Mouse (Mus musculus): Measurements from ENCODE around the gene Ank2.

The Ank2 gene

GRCm38 (mm10) chr3:127246989-127247708 is 252.0 kb downstream of the Ank2 start:
- in situ Hi-C loops (cut with MboI, MseI): no loop called here

GRCm38 (mm10) chr3:127243928-127244642 is 255.1 kb downstream of the Ank2 start:
- in situ Hi-C loops (cut with MboI, MseI): no loop called here

DNA sequence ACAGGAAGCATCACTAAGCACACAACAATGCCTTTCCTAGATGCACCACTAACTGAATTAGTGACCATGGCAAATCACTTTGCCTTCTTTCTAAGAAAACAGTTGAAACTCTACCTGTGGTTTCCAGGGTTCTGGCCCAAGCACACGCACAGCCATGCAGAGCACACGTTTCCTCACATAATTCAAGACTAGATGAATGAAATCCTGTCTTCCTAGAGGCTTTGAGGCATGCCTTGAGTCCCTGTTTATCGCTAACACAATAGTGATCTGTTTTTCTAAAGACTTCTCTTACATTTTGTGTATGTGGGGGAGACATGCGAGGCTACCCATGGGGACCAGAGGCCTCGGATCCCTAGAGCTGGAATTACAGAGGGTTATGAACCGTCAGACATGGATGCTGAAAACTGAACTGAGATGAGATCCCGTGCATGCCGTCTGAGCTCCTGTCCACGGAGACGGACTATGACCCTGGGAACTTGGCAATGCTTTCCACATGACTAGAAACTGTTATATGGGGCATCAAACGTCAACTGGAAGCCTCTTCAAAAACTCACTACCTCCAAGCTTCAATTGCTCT is 256.8 kb downstream of the Ank2 start:
- in situ Hi-C loops (cut with MboI, MseI): no loop called here

- in situ Hi-C loops (cut with MboI, MseI): no loop called here
Observed at GRCm38 (mm10) chr3:127235271-127235670, 263.9 kb downstream of the Ank2 start.

GRCm38 (mm10) chr3:127225799-127226730 is 273.1 kb downstream of the Ank2 start:
- in situ Hi-C loops (cut with MboI, MseI): no loop called here

- in situ Hi-C loops (cut with MboI, MseI): no loop called here
Observed at GRCm38 (mm10) chr3:127225167-127225798, 273.9 kb downstream of the Ank2 start.

DNA sequence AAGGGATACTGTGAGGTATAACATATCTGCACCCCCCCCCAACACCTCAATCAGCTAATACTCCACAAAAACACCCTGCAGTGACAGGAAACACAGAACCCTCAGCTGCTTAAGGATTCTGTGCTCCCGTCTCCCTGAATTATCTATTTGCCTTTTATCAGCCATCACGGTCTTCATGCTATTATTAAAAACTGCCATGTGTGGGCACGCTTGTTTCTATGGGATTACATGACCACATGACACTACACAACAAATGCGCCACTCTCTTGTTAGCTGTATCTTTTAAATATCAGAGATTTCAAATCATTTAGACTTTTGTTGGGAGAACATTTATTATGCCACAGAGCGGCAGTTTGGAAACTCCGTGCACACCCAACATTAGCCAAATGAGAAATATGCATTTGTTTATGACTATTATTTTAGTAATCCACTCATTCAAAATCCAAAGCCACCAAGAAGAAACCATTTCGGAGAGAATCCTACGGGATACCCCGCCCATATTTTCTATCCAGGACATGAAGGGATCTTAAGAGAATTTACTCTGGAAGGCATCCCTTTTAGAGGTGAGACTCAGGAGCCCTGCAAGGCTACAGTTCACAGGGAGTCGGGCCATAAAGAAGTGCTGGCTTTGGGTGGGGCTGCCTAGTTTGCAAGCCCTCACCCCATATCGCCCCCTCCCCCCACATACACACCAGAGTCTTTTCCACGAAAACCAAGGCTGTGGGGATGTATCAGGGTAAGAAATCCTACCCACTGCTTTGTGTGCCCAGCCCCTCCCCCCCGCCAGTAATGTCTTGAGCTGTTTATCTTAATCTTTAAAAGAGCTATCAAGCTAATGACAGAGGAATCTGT is 274.6 kb downstream of the Ank2 start:
- in situ Hi-C loops (cut with MboI, MseI): no loop called here

GRCm38 (mm10) chr3:127222086-127222485 is 277.1 kb downstream of the Ank2 start:
- in situ Hi-C loops (cut with MboI, MseI): no loop called here

GRCm38 (mm10) chr3:127220859-127221258 is 278.3 kb downstream of the Ank2 start:
- in situ Hi-C loops (cut with MboI, MseI): no loop called here

- in situ Hi-C loops (cut with MboI, MseI): no loop called here
Observed at GRCm38 (mm10) chr3:127213534-127213933, 285.6 kb downstream of the Ank2 start.

DNA sequence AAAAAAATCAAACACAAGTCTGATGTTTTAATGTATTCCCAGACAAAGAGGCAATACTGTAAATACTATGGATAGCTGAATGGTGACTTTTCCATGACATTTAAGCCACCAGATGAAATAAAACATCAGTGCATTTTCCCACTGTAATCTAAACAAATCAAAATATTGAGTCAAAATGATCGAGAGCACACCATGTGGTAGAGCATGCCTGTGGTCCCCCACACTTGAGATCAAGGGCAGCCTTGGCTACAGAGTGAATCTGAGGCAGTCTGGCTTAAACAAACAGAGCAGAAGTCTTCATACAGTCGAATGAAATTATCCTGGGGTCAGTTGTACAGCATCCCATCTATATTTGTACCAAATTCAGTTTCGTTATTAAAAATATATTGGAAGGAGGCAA is 288.0 kb downstream of the Ank2 start:
- in situ Hi-C loops (cut with MboI, MseI): no loop called here

- in situ Hi-C loops (cut with MboI, MseI): no loop called here
Observed at GRCm38 (mm10) chr3:127210552-127210951, 288.6 kb downstream of the Ank2 start.

- in situ Hi-C loops (cut with MboI, MseI): no loop called here
Observed at GRCm38 (mm10) chr3:127208871-127209270, 290.3 kb downstream of the Ank2 start.

- in situ Hi-C loops (cut with MboI, MseI): no loop called here
Observed at GRCm38 (mm10) chr3:127205883-127206434, 293.2 kb downstream of the Ank2 start.

GRCm38 (mm10) chr3:127202484-127203115 is 296.6 kb downstream of the Ank2 start:
- in situ Hi-C loops (cut with MboI, MseI): no loop called here

GRCm38 (mm10) chr3:127200789-127201188 is 298.4 kb downstream of the Ank2 start:
- in situ Hi-C loops (cut with MboI, MseI): no loop called here

GRCm38 (mm10) chr3:127199112-127199665 is 300.0 kb downstream of the Ank2 start:
- in situ Hi-C loops (cut with MboI, MseI): no loop called here

DNA sequence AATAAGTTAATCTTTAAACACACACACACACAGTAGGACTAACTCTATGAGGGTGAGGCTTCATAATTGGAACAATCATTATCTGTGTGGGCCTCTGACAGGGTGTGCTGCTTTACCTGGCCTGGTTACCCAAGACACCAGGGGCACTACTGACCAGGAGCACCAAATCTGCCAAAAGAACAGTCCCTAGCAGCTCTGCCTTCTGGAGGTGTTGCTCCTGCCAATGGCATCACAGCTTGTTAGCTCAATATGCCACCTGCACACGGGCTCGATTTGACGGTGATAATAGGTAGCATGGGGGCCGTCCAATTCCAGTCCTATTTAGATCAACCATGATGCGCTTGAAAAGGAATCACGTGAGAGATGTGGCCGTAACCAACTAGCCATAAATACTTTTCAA is 300.5 kb downstream of the Ank2 start:
- in situ Hi-C loops (cut with MboI, MseI): no loop called here

DNA sequence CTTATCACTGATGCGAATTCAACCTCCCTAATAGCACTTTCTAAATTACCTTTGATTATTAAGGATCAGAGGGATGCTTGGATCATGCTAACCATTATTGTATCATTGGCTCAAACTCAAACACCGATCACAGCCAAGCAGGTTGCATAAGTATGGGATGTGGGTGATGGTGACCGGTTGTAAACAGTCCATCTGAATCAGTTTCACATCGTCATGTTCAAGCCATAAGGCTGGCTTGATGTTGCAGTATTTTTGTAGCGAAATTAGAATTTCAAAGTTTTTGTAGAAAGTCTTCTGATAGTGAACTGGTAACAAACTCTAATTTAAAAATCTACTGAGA is 310.4 kb downstream of the Ank2 start:
- in situ Hi-C loops (cut with MboI, MseI): no loop called here
